10 mouse cellular contexts compared by ENCODE assay signal in genomic region chr10:26564462-26564861, GRCm38 (mm10).
DNase-seq lines count a peak whose midpoint lies in the region; ATAC-seq and TF ChIP-seq lines count a peak whose summit lies in the region.
"Had no signal": no experiment of that assay in that cellular context is flagged by ENCODE, and none has a peak within 500 bp of the region (broad histone marks: within the 10 kb centered on the region; RNA-seq: fewer than 3 reads in every experiment).

No protein-coding gene starts in this region.

- intact Hi-C loops in heart, postnatal 36 days (cut with DNase I): no loop called here
- intact Hi-C loops in left cerebral cortex, postnatal 4 days (cut with DNase I): no loop called here

- no peak overlapping the region for H3K4me3 ChIP-seq in midbrain, postnatal 0 days (ENCODE audit: low read depth, low read length)
- H3K4me3 ChIP-seq: neural tube, embryonic 12.5 days had no signal

- H3K36me3 ChIP-seq in midbrain, postnatal 0 days (ENCODE audit: insufficient read depth, low read length): no peaks in the 10 kb centered on the region
- H3K36me3 ChIP-seq: G1E; neural tube, embryonic 12.5 days had no signal

- peak overlapping the region; percentile 38 for H3K4me2 ChIP-seq in midbrain, postnatal 0 days (ENCODE audit: low read depth, low read length, poor library complexity, severe bottlenecking)
- H3K4me2 ChIP-seq: neural tube, embryonic 12.5 days had no signal

- no peaks in the 10 kb centered on the region for H3K9me3 ChIP-seq in midbrain, postnatal 0 days (ENCODE audit: low read length)
- H3K9me3 ChIP-seq: neural tube, embryonic 12.5 days had no signal

- no peaks in the 10 kb centered on the region for H3K27me3 ChIP-seq in midbrain, postnatal 0 days (ENCODE audit: insufficient read depth, low read length)
- H3K27me3 ChIP-seq: neural tube, embryonic 12.5 days had no signal

- no peaks in the 10 kb centered on the region for H3K4me1 ChIP-seq in midbrain, postnatal 0 days (ENCODE audit: insufficient read depth, low read length)
- H3K4me1 ChIP-seq: neural tube, embryonic 12.5 days had no signal

- no peak overlapping the region for H3K27ac ChIP-seq in midbrain, postnatal 0 days (ENCODE audit: low read depth, low read length)
- H3K27ac ChIP-seq: neural tube, embryonic 12.5 days had no signal

- peak; percentile 35 for DNase-seq in embryo, embryonic 11 days
- DNase-seq in embryo, embryonic 10 days (ENCODE audit: low spot score): no peak
- DNase-seq in R1 (ENCODE audit: low read depth, low spot score): peak; percentile 33
- peak; percentile 88 for DNase-seq in fibroblast of lung, adult 2 months (ENCODE audit: low read depth)
- DNase-seq in heart, postnatal 36 days: peak; percentile 30 to 52
- DNase-seq in left cerebral cortex, postnatal 4 days: peak; percentile 87
- peak; percentile 86 for DNase-seq in midbrain, postnatal 0 days (ENCODE audit: low spot score)
- DNase-seq in thymus, postnatal 14 days: peak; percentile 67

- H3K9ac ChIP-seq in midbrain, postnatal 0 days (replicated peaks; ENCODE audit: low read length, poor library complexity, severe bottlenecking): no peak overlapping the region
- H3K9ac ChIP-seq: neural tube, embryonic 12.5 days had no signal

- ATAC-seq in midbrain, postnatal 0 days (ENCODE audit: low FRiP score): no peak

- WGBS in midbrain, postnatal 0 days: 30% methylated on average over 11 of the region's 11 CpGs

- no peak for TF ChIP-seq CTCF in midbrain, postnatal 0 days (IDR thresholded peaks at IDR 0.05)
